Mouse (Mus musculus) intestine, embryonic 14.5 days (tissue): ENCODE data around the gene Gm49416. TPM values are rescaled to one million over a fixed set of nuclear protein-coding genes. Genes with fewer than 3 reads are reported as not detected.

Experiments
- ATAC-seq: fragments of 200-750 bp; cut with Nextera tagmentation; replicated peaks from 2 replicates; pipeline ENCODE4 v1.8.0; 2017; ENCODE audit warnings: low read depth, moderate number of reproducible peaks, moderate TSS enrichment, moderate library complexity; ENCODE audit not compliant: low FRiP score, low TSS enrichment
- DNase-seq: peaks from one replicate; pipeline ENCODE4 v3.0.0-alpha.2; 2018; ENCODE audit warnings: low spot score
- H3K27ac ChIP-seq: fragments of 300-500 bp; sonication (generic); 2 replicates; pipeline ENCODE4 v1.5.1; 2014; ENCODE audit warnings: low read depth, mild to moderate bottlenecking, control low read depth
- H3K27me3 ChIP-seq: fragments of 300-500 bp; sonication (generic); replicated peaks from 2 replicates; pipeline ENCODE4 v1.6.1; 2014; ENCODE audit warnings: low read length, control low read depth; ENCODE audit not compliant: control insufficient read depth, insufficient read depth
- H3K36me3 ChIP-seq: fragments of 300-500 bp; sonication (generic); 2 replicates; pipeline ENCODE4 v1.6.1; 2014; ENCODE audit warnings: low read length, control low read depth; ENCODE audit not compliant: control insufficient read depth, insufficient read depth
- H3K4me1 ChIP-seq: fragments of 300-500 bp; sonication (generic); replicated peaks from 2 replicates; pipeline ENCODE4 v1.6.1; 2014; ENCODE audit warnings: low read length, control low read depth, mixed read lengths; ENCODE audit not compliant: control insufficient read depth, insufficient read depth
- H3K4me2 ChIP-seq: fragments of 300-500 bp; sonication (generic); 2 replicates; pipeline ENCODE4 v1.6.1; 2014; ENCODE audit warnings: low read length
- H3K4me3 ChIP-seq: fragments of 300-500 bp; sonication (generic); 2 replicates; pipeline ENCODE4 v1.5.1; 2014; ENCODE audit warnings: low read depth, low read length, control low read depth, mixed read lengths
- H3K9ac ChIP-seq: fragments of 300-500 bp; sonication (generic); 2 replicates; pipeline ENCODE4 v1.6.1; 2014; ENCODE audit warnings: mild to moderate bottlenecking, low read length
- H3K9me3 ChIP-seq: fragments of 300-500 bp; sonication (generic); 2 replicates; pipeline ENCODE4 v1.6.1; 2016; ENCODE audit warnings: low read length, control low read depth; ENCODE audit not compliant: control insufficient read depth
- WGBS: fragments of 180-500 bp; shearing (Covaris S2); extraction: QIAGEN DNeasy Blood & Tissue Kit; methylation state at CpG from one replicate; pipeline ENCODE4 v1.1.7; 2014; 5-methylcytosine and 5-hydroxymethylcytosine counted together
- polyA plus RNA-seq: library from polyadenylated mRNA; unstranded; fragments of >200 nt; fragmentation: Nextera tagmentation; extraction: Ambion mirVana; gene quantifications from 2 replicates; pipeline ENCODE4 v1.2.1, GENCODE M21; 2014

The Gm49416 gene
- polyA plus RNA-seq, 1 experiment from 2014 or later: not detected

DNA sequence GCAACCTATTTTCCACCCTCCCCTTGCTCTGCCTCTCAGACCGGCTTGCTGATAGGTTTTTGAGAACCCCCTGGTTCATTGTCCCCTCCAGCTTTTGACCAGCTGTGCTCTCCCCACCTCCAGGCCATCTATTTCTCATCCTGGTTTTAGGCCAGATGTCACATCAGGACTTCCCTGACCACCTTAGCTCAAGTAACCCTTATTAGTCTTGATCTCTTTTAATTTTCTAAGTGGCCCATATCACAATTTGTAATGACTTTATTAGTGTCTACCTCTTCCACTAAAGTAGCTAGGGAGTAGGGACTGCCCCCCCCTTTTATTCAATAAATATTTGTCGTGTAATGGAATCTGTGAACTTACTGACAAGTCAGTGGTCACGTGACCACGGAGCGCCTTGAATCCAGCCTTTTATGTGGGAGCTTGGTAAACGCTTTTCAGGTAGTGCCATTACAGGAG, 32.1 kb downstream of the Gm49416 start:
- H3K4me3 ChIP-seq: peak overlapping the region; percentile 87
- H3K9me3 ChIP-seq: no peaks in the 10 kb centered on the region
- H3K36me3 ChIP-seq: peaks cover 33% of the 10 kb centered on the region
- peaks cover 11% of the 10 kb centered on the region for H3K4me1 ChIP-seq
- WGBS: 1% methylated on average over 6 of the region's 6 CpGs
- peak overlapping the region; percentile 78 for H3K9ac ChIP-seq
- H3K27me3 ChIP-seq: no peaks in the 10 kb centered on the region
- H3K27ac ChIP-seq: peak overlapping the region; percentile 86
- DNase-seq (no peak), ATAC-seq (no peak; the same call in 1 of the 2 replicates)
- H3K4me2 ChIP-seq: peak overlapping the region; percentile 65

DNA sequence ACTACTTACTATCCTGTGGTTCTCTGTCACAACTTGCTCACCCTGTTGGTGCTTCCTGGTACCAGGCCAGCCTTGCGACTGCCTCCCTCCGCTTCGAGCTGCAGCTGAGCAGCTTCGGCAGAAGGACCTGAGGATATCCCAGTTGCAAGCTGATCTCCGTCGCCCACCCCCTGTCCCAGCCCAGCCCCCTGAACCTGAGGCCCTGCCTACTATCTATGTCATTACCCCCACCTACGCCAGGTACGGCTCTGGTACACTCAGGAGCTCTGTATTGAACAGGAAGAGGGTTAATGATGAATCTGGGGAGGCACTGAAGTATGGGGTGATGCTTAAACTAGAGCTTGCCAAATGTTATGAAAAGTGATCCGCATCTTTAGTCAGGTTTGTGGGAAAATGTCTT, 33.0 kb downstream of the Gm49416 start:
- whole genome bisulfite sequencing: 80% methylated on average over 9 of the region's 9 CpGs
- Histone ChIP-seq H3K9me3 (no peaks in the 10 kb centered on the region), H3K27me3 (no peaks in the 10 kb centered on the region), H3K4me1 (peaks cover 11% of the 10 kb centered on the region), H3K9ac (no peak overlapping the region), H3K27ac (no peak overlapping the region), H3K4me3 (peak overlapping the region; percentile 87; the same call in 1 of the 2 replicates), H3K4me2 (peak overlapping the region; percentile 65; the same call in 1 of the 2 replicates), H3K36me3 (peaks cover 32% of the 10 kb centered on the region)
- ATAC-seq (no peak), DNase-seq (no peak)

DNA sequence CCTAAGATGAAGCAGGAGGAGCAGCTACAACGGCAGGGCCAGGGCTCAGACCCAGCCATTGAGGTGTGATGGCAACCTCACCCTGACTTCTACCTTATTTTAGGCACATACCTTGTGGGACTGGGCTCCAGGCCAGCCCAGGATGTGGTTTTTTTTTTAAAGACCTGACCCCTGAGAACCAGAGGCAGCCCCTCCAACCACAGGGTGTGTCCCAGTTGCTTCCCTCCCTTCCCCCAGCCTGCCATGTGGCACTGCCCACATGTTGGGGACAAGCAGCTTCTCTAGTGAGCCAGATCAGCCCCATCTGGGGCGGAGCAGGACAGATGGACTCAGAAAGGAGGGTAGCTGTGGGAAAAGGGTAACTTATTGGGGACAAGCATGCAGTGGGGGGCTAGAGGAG, 38.0 kb downstream of the Gm49416 start:
- H3K27me3 ChIP-seq: no peaks in the 10 kb centered on the region
- no peak overlapping the region for H3K9ac ChIP-seq
- H3K27ac ChIP-seq: no peak overlapping the region
- no peak overlapping the region for H3K4me2 ChIP-seq
- H3K4me3 ChIP-seq: no peak overlapping the region
- H3K36me3 ChIP-seq: peaks cover 36% of the 10 kb centered on the region
- DNase-seq (no peak), ATAC-seq (no peak)
- WGBS: 91% methylated on average over 2 of the region's 2 CpGs
- no peaks in the 10 kb centered on the region for H3K9me3 ChIP-seq
- H3K4me1 ChIP-seq: peaks cover 16% of the 10 kb centered on the region

DNA sequence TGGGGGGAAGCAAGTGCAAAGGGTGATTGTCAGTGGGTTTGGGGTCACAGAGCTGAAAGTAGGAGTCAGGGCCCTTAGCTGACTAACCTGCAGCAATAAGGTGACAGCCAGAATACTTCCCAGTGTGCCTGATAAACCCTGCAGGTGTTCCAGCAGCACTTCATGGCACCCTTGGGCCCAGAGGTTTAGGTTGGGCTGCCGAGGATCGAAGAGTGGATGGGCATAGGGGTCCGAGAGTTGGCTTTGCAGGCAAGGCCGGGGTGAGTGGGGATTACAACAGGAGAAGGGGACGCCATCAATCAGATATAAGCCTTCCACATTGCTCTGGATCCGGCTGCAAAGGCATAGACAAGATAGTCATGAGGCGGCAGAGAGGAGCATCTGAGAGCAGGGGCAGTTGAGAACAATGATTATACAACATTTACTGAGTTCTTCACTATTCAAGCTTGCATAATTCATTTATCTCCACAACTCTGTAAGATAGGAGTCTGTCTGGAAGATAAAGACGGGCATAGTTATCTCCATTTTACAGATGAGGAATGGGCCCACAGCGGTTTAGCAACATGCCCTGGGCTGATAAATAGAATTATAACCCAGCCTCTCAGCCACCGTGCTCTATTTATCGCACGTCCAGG, 39.3 kb downstream of the Gm49416 start:
- Histone ChIP-seq H3K27me3 (no peaks in the 10 kb centered on the region), H3K4me1 (peaks cover 13% of the 10 kb centered on the region), H3K4me2 (no peak overlapping the region), H3K27ac (no peak overlapping the region), H3K36me3 (peaks cover 32% of the 10 kb centered on the region), H3K4me3 (no peak overlapping the region), H3K9ac (no peak overlapping the region), H3K9me3 (no peaks in the 10 kb centered on the region)
- DNase-seq (no peak), ATAC-seq (no peak)
- 84% methylated on average over 12 of the region's 12 CpGs for WGBS

DNA sequence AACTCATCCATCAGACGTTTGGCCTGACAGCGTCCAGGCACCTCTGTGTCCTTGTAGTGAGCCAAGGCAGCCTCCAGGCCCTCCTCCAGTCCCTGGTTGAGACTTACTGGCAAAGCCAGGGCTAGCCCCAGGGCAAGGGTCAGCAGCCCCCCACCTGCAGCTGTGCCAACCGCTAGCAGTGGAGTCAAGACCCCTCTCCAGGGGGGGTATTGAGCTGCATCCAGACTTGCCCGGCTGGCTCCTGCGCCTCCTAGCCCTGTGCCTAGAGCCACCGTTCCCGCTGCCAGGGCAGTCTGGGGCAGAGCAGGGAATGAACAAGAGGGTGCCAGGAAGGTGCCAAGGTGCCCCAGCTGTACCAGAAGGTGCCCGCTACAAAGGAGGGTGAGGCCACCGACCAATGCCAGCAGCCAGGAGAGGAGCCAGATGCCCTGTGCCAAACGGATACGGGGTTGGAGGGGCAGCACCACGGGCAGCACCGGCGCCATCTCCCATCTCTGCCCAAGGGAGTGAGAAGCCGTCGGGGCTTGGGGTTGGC, 40.0 kb downstream of the Gm49416 start:
- 18% methylated on average over 16 of the region's 16 CpGs for WGBS
- H3K4me2 ChIP-seq: peak overlapping the region; percentile 79
- peaks cover 34% of the 10 kb centered on the region for H3K36me3 ChIP-seq
- DNase-seq (no peak), ATAC-seq (no peak; the same call in 1 of the 2 replicates)
- peak overlapping the region; percentile 81 for H3K27ac ChIP-seq
- H3K4me3 ChIP-seq: peak overlapping the region; percentile 78
- no peaks in the 10 kb centered on the region for H3K27me3 ChIP-seq
- peak overlapping the region; percentile 78; the same call in 1 of the 2 replicates for H3K9ac ChIP-seq
- H3K9me3 ChIP-seq: no peaks in the 10 kb centered on the region
- H3K4me1 ChIP-seq: peaks cover 13% of the 10 kb centered on the region

DNA sequence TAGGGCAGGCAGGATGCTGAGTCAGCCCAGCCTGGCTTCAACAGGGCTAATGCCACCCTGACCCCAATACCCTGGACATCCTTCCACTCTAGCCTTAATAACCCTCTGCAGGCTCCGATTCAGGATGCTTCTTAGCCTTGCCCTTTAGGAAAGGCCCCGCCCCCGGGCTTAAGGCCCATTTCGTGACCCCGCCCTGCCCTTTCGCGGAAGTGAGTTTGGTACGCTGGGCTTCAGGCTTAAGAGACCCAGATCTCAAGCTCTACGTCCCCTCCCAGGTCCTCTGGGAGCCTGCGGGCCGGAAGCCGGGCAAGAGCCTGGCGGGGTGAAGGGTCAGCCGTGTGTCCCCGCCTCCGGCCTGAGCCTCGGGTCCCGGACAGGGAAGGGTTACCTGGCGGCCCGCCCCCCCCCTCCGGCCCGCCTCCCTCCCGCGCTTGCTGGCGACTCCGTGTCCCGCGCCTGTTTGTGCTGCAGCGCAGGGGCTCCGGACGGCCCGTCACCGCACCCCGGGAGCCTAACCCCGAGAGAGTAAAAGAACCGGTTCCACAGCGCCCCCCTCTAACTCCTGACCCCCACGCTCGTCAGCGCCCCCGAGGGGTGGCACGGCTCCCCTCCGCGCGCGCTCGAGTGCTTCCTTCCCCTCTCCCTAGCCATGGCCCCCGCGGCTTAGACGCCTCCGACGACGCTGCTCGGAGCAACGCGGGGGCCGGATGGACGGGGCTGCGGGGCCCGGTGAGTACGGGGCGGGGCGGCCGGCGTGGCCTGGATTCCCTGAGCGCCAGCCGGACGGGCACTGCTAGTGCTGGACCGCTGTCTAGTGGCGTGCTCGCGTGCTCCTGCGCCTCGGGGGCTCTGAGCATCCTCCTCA, 40.7 kb downstream of the Gm49416 start, which contains the start of the genes Rom1 and Eml3:
Gene Rom1 (minus strand): TSS at position 133 of the 865 bp plus-strand sequence.
Gene Eml3 (plus strand): TSS at position 329 of the 865 bp plus-strand sequence.
- no peaks in the 10 kb centered on the region for H3K27me3 ChIP-seq
- peaks cover 13% of the 10 kb centered on the region for H3K4me1 ChIP-seq
- peak within 1 kb of the TSS; percentile 78 for H3K4me3 ChIP-seq
- peak within 1 kb of the TSS; percentile 81 for H3K27ac ChIP-seq
- DNase-seq: peak; percentile 84
- peak; percentile 81 for ATAC-seq
- WGBS: under 1% methylated on average over 68 of the region's 74 CpGs
- H3K9ac ChIP-seq: peak within 1 kb of the TSS; percentile 78
- peaks cover 39% of the 10 kb centered on the region for H3K36me3 ChIP-seq
- H3K9me3 ChIP-seq: no peaks in the 10 kb centered on the region
- H3K4me2 ChIP-seq: peak within 1 kb of the TSS; percentile 79

DNA sequence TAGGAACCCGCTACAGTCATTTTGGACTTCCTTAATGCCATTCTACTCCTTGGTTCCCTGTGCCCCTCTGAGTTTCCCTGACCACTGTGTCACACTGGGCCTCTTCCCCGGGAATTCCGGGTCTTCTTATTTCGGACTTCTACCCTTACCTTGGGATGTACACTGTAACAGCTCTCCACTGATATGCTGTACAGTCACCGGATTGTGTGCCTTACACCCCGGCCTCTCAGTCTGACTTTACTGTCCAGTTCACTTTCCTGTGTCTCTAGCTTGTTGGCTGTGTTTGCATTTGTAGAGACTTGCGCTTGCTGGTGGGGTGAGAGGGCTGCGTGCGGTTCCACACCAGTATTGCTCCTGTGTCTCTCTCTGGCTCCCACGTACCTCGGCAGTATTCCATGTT, 41.4 kb downstream of the Gm49416 start:
- H3K36me3 ChIP-seq: peaks cover 46% of the 10 kb centered on the region
- H3K9me3 ChIP-seq: no peaks in the 10 kb centered on the region
- peak overlapping the region; percentile 81 for H3K27ac ChIP-seq
- peaks cover 13% of the 10 kb centered on the region for H3K4me1 ChIP-seq
- H3K27me3 ChIP-seq: no peaks in the 10 kb centered on the region
- no peak for DNase-seq
- peak; percentile 29 for ATAC-seq
- peak overlapping the region; percentile 78 for H3K4me3 ChIP-seq
- peak overlapping the region; percentile 79 for H3K4me2 ChIP-seq
- WGBS: 9% methylated on average over 11 of the region's 11 CpGs
- H3K9ac ChIP-seq: peak overlapping the region; percentile 78

DNA sequence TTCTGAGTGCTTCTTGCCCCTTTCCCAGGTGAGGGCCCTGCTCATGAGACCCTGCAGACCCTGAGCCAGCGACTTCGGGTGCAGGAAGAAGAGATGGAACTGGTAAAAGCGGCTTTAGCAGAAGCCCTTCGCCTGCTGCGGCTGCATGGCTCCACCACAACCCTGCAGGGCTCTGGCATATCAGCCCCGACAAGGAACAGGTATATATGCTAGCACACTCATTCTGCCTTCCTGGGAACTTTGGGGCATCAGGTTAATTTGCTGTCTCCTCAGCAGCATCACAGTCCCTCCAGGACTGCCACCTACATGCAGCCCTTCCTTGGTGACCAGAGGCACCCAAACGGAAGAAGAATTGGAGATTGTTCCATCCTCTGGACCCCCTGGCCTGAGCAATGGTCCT, 42.0 kb downstream of the Gm49416 start:
- peak overlapping the region; percentile 79 for H3K4me2 ChIP-seq
- peak overlapping the region; percentile 78 for H3K9ac ChIP-seq
- H3K4me3 ChIP-seq: peak overlapping the region; percentile 78
- WGBS: 81% methylated on average over 7 of the region's 7 CpGs
- no peaks in the 10 kb centered on the region for H3K9me3 ChIP-seq
- no peak for DNase-seq
- H3K27ac ChIP-seq: no peak overlapping the region
- peaks cover 46% of the 10 kb centered on the region for H3K36me3 ChIP-seq
- H3K4me1 ChIP-seq: peaks cover 13% of the 10 kb centered on the region
- no peak for ATAC-seq
- no peaks in the 10 kb centered on the region for H3K27me3 ChIP-seq
